ENCODE assay signal across 8 mouse cellular contexts in genomic region chr16:17833681-17834399, GRCm38 (mm10). TPM values are rescaled to one million over a fixed set of nuclear protein-coding genes. Genes with fewer than 3 reads are reported as not detected.
DNase-seq lines count a peak whose midpoint lies in the region; ATAC-seq and TF ChIP-seq lines count a peak whose summit lies in the region.

No protein-coding gene starts in this region.

- 0 out of 2 replicates have a peak, but pooled peaks have one; percentile 35 for ATAC-seq in lung, postnatal 0 days
- peak; percentile 58 for ATAC-seq in frontal cortex, adult (ENCODE audit: low TSS enrichment)
- ATAC-seq in limb, embryonic 13.5 days (ENCODE audit: low FRiP score, low read depth), result peak; percentile 62
- no peak for ATAC-seq in megakaryocyte-erythroid progenitor cell, adult 5-6 weeks (replicated peaks; ENCODE audit: low FRiP score, low TSS enrichment, poor library complexity, severe bottlenecking)

- no peak overlapping the region for H3K9ac ChIP-seq in lung, postnatal 0 days (replicated peaks; ENCODE audit: low read depth)
- peak overlapping the region; percentile 78 for H3K9ac ChIP-seq in limb, embryonic 13.5 days

- no peak for DNase-seq in lung, postnatal 0 days (ENCODE audit: low spot score)
- no peak for DNase-seq in lung, postnatal 25 days (ENCODE audit: low spot score)
- DNase-seq in cerebellum, adult 9-11 months, result peak; percentile 77
- peak; percentile 27 for DNase-seq in retina, postnatal 7 days (ENCODE audit: low read depth, low spot score)
- no peak for DNase-seq in spleen, postnatal 4 days (ENCODE audit: low spot score in 2 of 2)

- peak overlapping the region; percentile 51 for H3K4me3 ChIP-seq in lung, postnatal 0 days (ENCODE audit: low read depth, low read length)
- peak overlapping the region; percentile 66 for H3K4me3 ChIP-seq in limb, embryonic 13.5 days

- peaks cover 49% of the 10 kb centered on the region for H3K27me3 ChIP-seq in lung, postnatal 0 days (replicated peaks; ENCODE audit: insufficient read depth, low read length)
- peaks cover 82% of the 10 kb centered on the region for H3K27me3 ChIP-seq in limb, embryonic 13.5 days

- no peak overlapping the region for H3K27ac ChIP-seq in lung, postnatal 0 days (ENCODE audit: low read length)
- no peak overlapping the region; the same call in 1 of the 2 replicates for H3K27ac ChIP-seq in limb, embryonic 13.5 days

- no peaks in the 10 kb centered on the region for H3K36me3 ChIP-seq in lung, postnatal 0 days (ENCODE audit: insufficient read depth, low read length)
- 0 out of 2 replicates have a peak, but pooled peaks cover 7% of the 10 kb centered on the region for H3K36me3 ChIP-seq in limb, embryonic 13.5 days

- no peak for TF ChIP-seq EP300 in lung, postnatal 0 days (IDR thresholded peaks at IDR 0.05)

- H3K4me1 ChIP-seq in lung, postnatal 0 days (ENCODE audit: insufficient read depth, low read depth, low read length), result peaks cover 5% of the 10 kb centered on the region; the same call in 1 of the 2 replicates
- H3K4me1 ChIP-seq in limb, embryonic 13.5 days, result peaks cover 22% of the 10 kb centered on the region

- under 1% methylated on average over 52 of the region's 103 CpGs for WGBS in lung, postnatal 0 days
- under 1% methylated on average over 74 of the region's 103 CpGs for WGBS in limb, embryonic 13.5 days

- no peaks in the 10 kb centered on the region for H3K9me3 ChIP-seq in lung, postnatal 0 days (ENCODE audit: low read length)
- H3K9me3 ChIP-seq in limb, embryonic 13.5 days, result no peaks in the 10 kb centered on the region

- peak overlapping the region; percentile 97 for H3K4me2 ChIP-seq in lung, postnatal 0 days (replicated peaks; ENCODE audit: low read depth, low read length)
- H3K4me2 ChIP-seq in limb, embryonic 13.5 days (replicated peaks), result peak overlapping the region; percentile 99

- no peak for TF ChIP-seq CTCF in lung, postnatal 0 days (IDR thresholded peaks at IDR 0.05)

RNA-seq across cellular contexts. Expression of gene B830017H08Rik, which starts 0.9 kb away (rescaled TPM):
- polyA plus RNA-seq in lung, postnatal 0 days (2015; fragmentation: Nextera tagmentation; extraction: Ambion mirVana), result not detected in 2 replicates
- polyA plus RNA-seq in limb, embryonic 13.5 days (2015; fragmentation: Nextera tagmentation; extraction: Ambion mirVana), result 0.09 and 0.36 TPM in 2 replicates
- total RNA-seq in megakaryocyte-erythroid progenitor cell, adult 5-6 weeks (2014; fragmentation: Nextera tagmentation), result not detected in 2 replicates
- total RNA-seq in megakaryocyte-erythroid progenitor cell, adult 5-6 weeks (2017), result not detected in 2 replicates

RNA-seq across cellular contexts. Expression of gene Car15, which starts 4.3 kb away (rescaled TPM):
- polyA plus RNA-seq in lung, postnatal 0 days (2015; fragmentation: Nextera tagmentation; extraction: Ambion mirVana), result 1.8 TPM in 2 replicates
- polyA plus RNA-seq in limb, embryonic 13.5 days (2015; fragmentation: Nextera tagmentation; extraction: Ambion mirVana), result 2.7 and 3.0 TPM in 2 replicates
- 3.5 and 6.9 TPM in 2 replicates for total RNA-seq in megakaryocyte-erythroid progenitor cell, adult 5-6 weeks (2014; fragmentation: Nextera tagmentation)
- 2.2 and 3.4 TPM in 2 replicates for total RNA-seq in megakaryocyte-erythroid progenitor cell, adult 5-6 weeks (2017)

RNA-seq across cellular contexts. Expression of gene Scarf2, which starts 36.8 kb away (rescaled TPM):
- polyA plus RNA-seq in lung, postnatal 0 days (2015; fragmentation: Nextera tagmentation; extraction: Ambion mirVana), result 18.5 and 20.4 TPM in 2 replicates
- 28.8 and 29.4 TPM in 2 replicates for polyA plus RNA-seq in limb, embryonic 13.5 days (2015; fragmentation: Nextera tagmentation; extraction: Ambion mirVana)
- not detected in 2 replicates for total RNA-seq in megakaryocyte-erythroid progenitor cell, adult 5-6 weeks (2014; fragmentation: Nextera tagmentation)
- total RNA-seq in megakaryocyte-erythroid progenitor cell, adult 5-6 weeks (2017), result not detected in 2 replicates

RNA-seq across cellular contexts. Expression of gene Gm20518, which starts 57.6 kb away (rescaled TPM):
- 0.11 and 0.18 TPM in 2 replicates for polyA plus RNA-seq in lung, postnatal 0 days (2015; fragmentation: Nextera tagmentation; extraction: Ambion mirVana)
- polyA plus RNA-seq in limb, embryonic 13.5 days (2015; fragmentation: Nextera tagmentation; extraction: Ambion mirVana), result 0.32 and 0.53 TPM in 2 replicates
- total RNA-seq in megakaryocyte-erythroid progenitor cell, adult 5-6 weeks (2014; fragmentation: Nextera tagmentation), result 2.3 and 2.7 TPM in 2 replicates
- 1.2 TPM in 1 of 2 replicates, not detected in the other for total RNA-seq in megakaryocyte-erythroid progenitor cell, adult 5-6 weeks (2017)

Comparison
In these comparisons a context has a peak if more than half of its experiments do, and no peak if none do; other contexts are left out.
1. DNase-seq: peak in cerebellum, adult 9-11 months (single experiment) and retina, postnatal 7 days (single experiment); none in lung, postnatal 0 days (single experiment), lung, postnatal 25 days (single experiment) and spleen, postnatal 4 days (0 of 2).